Mouse (Mus musculus) testis, adult 2 months (tissue): Measurements from ENCODE around the gene Trappc12.

Experiments used
- CTCF ChIP-seq: fragments of 200-500 bp; IDR thresholded peaks from 2 replicates; pipeline ENCODE4 v1.5.1; 2012; ENCODE audit warnings: low read depth, mild to moderate bottlenecking, inconsistent platforms, low read length, moderate library complexity; ENCODE audit not compliant: control insufficient read depth, insufficient read depth, insufficient replicate concordance
- POLR2A ChIP-seq: fragments of 200-500 bp; IDR thresholded peaks from 2 replicates; pipeline ENCODE4 v1.6.1; 2012; ENCODE audit warnings: low read depth, mild to moderate bottlenecking, inconsistent platforms, low read length, moderate library complexity; ENCODE audit not compliant: control insufficient read depth

- TF ChIP-seq CTCF (no peak), POLR2A (no peak)
Measured at GRCm38 (mm10) chr12:28699086-28699485, 51.2 kb downstream of the Trappc12 start.
